ENCODE assay signal across 10 mouse cellular contexts in genomic region chr8:106437781-106438180, GRCm38 (mm10). TPM values are rescaled to one million over a fixed set of nuclear protein-coding genes. Genes with fewer than 3 reads are reported as not detected.
A peak's percentile ranks its signal among the peaks of the same experiment; 100 is the strongest.
DNase-seq lines count a peak whose midpoint lies in the region; ATAC-seq and TF ChIP-seq lines count a peak whose summit lies in the region.
"Had no signal": no experiment of that assay in that cellular context is flagged by ENCODE, and none has a peak within 500 bp of the region (broad histone marks: within the 10 kb centered on the region; RNA-seq: fewer than 3 reads in every experiment).

No protein-coding gene starts in this region.

- no peak overlapping the region for H3K4me3 ChIP-seq in forebrain, embryonic 11.5 days (ENCODE audit: low read depth, low read length)
- H3K4me3 ChIP-seq in forebrain, embryonic 10.5 days: no peak overlapping the region
- no peak overlapping the region for H3K4me3 ChIP-seq in limb, embryonic 14.5 days (replicated peaks; ENCODE audit: low read length)
- H3K4me3 ChIP-seq in limb, embryonic 10.5 days: no peak overlapping the region
- H3K4me3 ChIP-seq in stomach, postnatal 0 days (ENCODE audit: low read depth, low read length): no peak overlapping the region
- H3K4me3 ChIP-seq: hindbrain, embryonic 15.5 days; left cerebral cortex, adult 2 months had no signal

- TF ChIP-seq POLR2A in limb, embryonic 14.5 days (IDR thresholded peaks at IDR 0.05; ENCODE audit: borderline replicate concordance, extremely low read depth, insufficient read depth, insufficient read length): no peak

- no peaks in the 10 kb centered on the region for H3K9me3 ChIP-seq in forebrain, embryonic 11.5 days (ENCODE audit: control insufficient read depth, low read length)
- H3K9me3 ChIP-seq in forebrain, embryonic 10.5 days: no peaks in the 10 kb centered on the region
- H3K9me3 ChIP-seq in limb, embryonic 14.5 days (ENCODE audit: control insufficient read depth, low read length): no peaks in the 10 kb centered on the region
- H3K9me3 ChIP-seq in limb, embryonic 10.5 days (replicated peaks): no peaks in the 10 kb centered on the region
- no peaks in the 10 kb centered on the region for H3K9me3 ChIP-seq in stomach, postnatal 0 days (ENCODE audit: control insufficient read depth, low read length)
- H3K9me3 ChIP-seq: hindbrain, embryonic 15.5 days had no signal

- no peaks in the 10 kb centered on the region for H3K27me3 ChIP-seq in forebrain, embryonic 11.5 days (ENCODE audit: control insufficient read depth, insufficient read depth, low read length)
- peaks cover 5% of the 10 kb centered on the region; the same call in 1 of the 2 replicates for H3K27me3 ChIP-seq in forebrain, embryonic 10.5 days (ENCODE audit: poor library complexity, severe bottlenecking)
- H3K27me3 ChIP-seq in limb, embryonic 14.5 days (ENCODE audit: control insufficient read depth, insufficient read depth, low read length): peaks cover under 1% of the 10 kb centered on the region; the same call in 1 of the 2 replicates
- no peaks in the 10 kb centered on the region; the same call in 1 of the 2 replicates for H3K27me3 ChIP-seq in limb, embryonic 10.5 days (ENCODE audit: low read depth, poor library complexity, severe bottlenecking)
- no peaks in the 10 kb centered on the region for H3K27me3 ChIP-seq in stomach, postnatal 0 days (ENCODE audit: control insufficient read depth, insufficient read depth, low read length)
- H3K27me3 ChIP-seq: hindbrain, embryonic 15.5 days had no signal

- H3K36me3 ChIP-seq in forebrain, embryonic 11.5 days (ENCODE audit: control insufficient read depth, insufficient read depth, low read length): no peaks in the 10 kb centered on the region
- H3K36me3 ChIP-seq in forebrain, embryonic 10.5 days (replicated peaks): no peaks in the 10 kb centered on the region
- H3K36me3 ChIP-seq in limb, embryonic 14.5 days (ENCODE audit: control insufficient read depth, insufficient read depth, low read length): no peaks in the 10 kb centered on the region
- H3K36me3 ChIP-seq in limb, embryonic 10.5 days: no peaks in the 10 kb centered on the region
- H3K36me3 ChIP-seq in stomach, postnatal 0 days (ENCODE audit: control insufficient read depth, insufficient read depth, low read length): no peaks in the 10 kb centered on the region
- H3K36me3 ChIP-seq: hindbrain, embryonic 15.5 days had no signal

- peak; percentile 15 for DNase-seq in forebrain, embryonic 11.5 days (ENCODE audit: low spot score)
- DNase-seq in forebrain, embryonic 10.5 days (ENCODE audit: extremely low spot score, low spot score): no peak
- peak; percentile 20 for DNase-seq in limb, embryonic 14.5 days (ENCODE audit: low spot score)
- no peak for DNase-seq in limb, embryonic 10.5 days (ENCODE audit: low spot score)
- peak; percentile 35 to 65 for DNase-seq in kidney, postnatal 36 days
- peak; percentile 48 for DNase-seq in stomach, postnatal 0 days (ENCODE audit: low spot score)
- DNase-seq in right cerebral cortex, postnatal 4 days: no peak

- TF ChIP-seq EP300 in stomach, postnatal 0 days (optimal IDR thresholded peaks at IDR 0.05): no peak

- no peak for TF ChIP-seq CTCF in stomach, postnatal 0 days (IDR thresholded peaks at IDR 0.05; ENCODE audit: low read depth)

- H3K27ac ChIP-seq in forebrain, embryonic 11.5 days (ENCODE audit: low read depth, low read length): no peak overlapping the region
- H3K27ac ChIP-seq in forebrain, embryonic 10.5 days: no peak overlapping the region
- H3K27ac ChIP-seq in limb, embryonic 14.5 days (replicated peaks; ENCODE audit: low read depth, low read length): no peak overlapping the region
- no peak overlapping the region for H3K27ac ChIP-seq in limb, embryonic 10.5 days
- 0 out of 2 replicates have a peak overlapping the region, but pooled peaks have one; percentile 3 for H3K27ac ChIP-seq in stomach, postnatal 0 days (replicated peaks)
- H3K27ac ChIP-seq: hindbrain, embryonic 15.5 days; left cerebral cortex, adult 2 months had no signal

- no peak for ATAC-seq in forebrain, embryonic 11.5 days (replicated peaks; ENCODE audit: low FRiP score)
- ATAC-seq in limb, embryonic 14.5 days (ENCODE audit: low FRiP score, low read depth): no peak
- ATAC-seq in stomach, postnatal 0 days (ENCODE audit: low FRiP score, low TSS enrichment): peak; percentile 43; the same call in 1 of the 2 replicates
- no peak for ATAC-seq in granulocyte monocyte progenitor cell, adult 5-6 weeks (replicated peaks; ENCODE audit: poor library complexity, severe bottlenecking)

- 81% methylated on average over 3 of the region's 3 CpGs for WGBS in forebrain, embryonic 11.5 days
- WGBS in forebrain, embryonic 10.5 days: 85% methylated on average over 3 of the region's 3 CpGs
- 46% methylated on average over 3 of the region's 3 CpGs for WGBS in limb, embryonic 14.5 days
- 83% methylated on average over 3 of the region's 3 CpGs for WGBS in limb, embryonic 10.5 days
- WGBS in stomach, postnatal 0 days: 27% methylated on average over 3 of the region's 3 CpGs

- H3K4me2 ChIP-seq in forebrain, embryonic 11.5 days (ENCODE audit: low read depth, low read length, severe bottlenecking): no peak overlapping the region
- H3K4me2 ChIP-seq in limb, embryonic 14.5 days (replicated peaks; ENCODE audit: low read depth, low read length, severe bottlenecking): no peak overlapping the region
- H3K4me2 ChIP-seq in stomach, postnatal 0 days (replicated peaks; ENCODE audit: low read depth): no peak overlapping the region
- H3K4me2 ChIP-seq: hindbrain, embryonic 15.5 days had no signal

- no peak overlapping the region for H3K9ac ChIP-seq in forebrain, embryonic 11.5 days (ENCODE audit: low read length)
- no peak overlapping the region for H3K9ac ChIP-seq in limb, embryonic 14.5 days (ENCODE audit: low read depth, low read length, severe bottlenecking)
- no peak overlapping the region for H3K9ac ChIP-seq in stomach, postnatal 0 days (ENCODE audit: low read length)
- H3K9ac ChIP-seq: hindbrain, embryonic 15.5 days had no signal

- no peaks in the 10 kb centered on the region; the same call in 1 of the 2 replicates for H3K4me1 ChIP-seq in forebrain, embryonic 11.5 days (replicated peaks; ENCODE audit: control insufficient read depth, insufficient read depth, low read length)
- H3K4me1 ChIP-seq in forebrain, embryonic 10.5 days: no peaks in the 10 kb centered on the region; the same call in 1 of the 2 replicates
- no peaks in the 10 kb centered on the region for H3K4me1 ChIP-seq in limb, embryonic 14.5 days (ENCODE audit: control insufficient read depth, insufficient read depth, low read length)
- H3K4me1 ChIP-seq in limb, embryonic 10.5 days: peaks cover 11% of the 10 kb centered on the region; the same call in 1 of the 2 replicates
- 0 out of 2 replicates have a peak, but pooled peaks cover 2% of the 10 kb centered on the region for H3K4me1 ChIP-seq in stomach, postnatal 0 days (replicated peaks; ENCODE audit: control insufficient read depth, insufficient read depth)

RNA-seq across cellular contexts. Expression of gene Zfp90, which starts 22.7 kb away (rescaled TPM):
- polyA plus RNA-seq in forebrain, embryonic 11.5 days (2014; fragmentation: Nextera tagmentation; extraction: Ambion mirVana): 32.8 and 34.0 TPM in 2 replicates
- 22.3 and 24.5 TPM in 2 replicates for polyA plus RNA-seq in forebrain, embryonic 10.5 days (2016; fragmentation: Nextera tagmentation; extraction: Ambion mirVana)
- 15.2 and 19.7 TPM in 2 replicates for polyA plus RNA-seq in limb, embryonic 14.5 days (2012; rRNA removed)
- 20.6 and 26.5 TPM in 2 replicates for polyA plus RNA-seq in limb, embryonic 14.5 days (2014; fragmentation: Nextera tagmentation; extraction: Ambion mirVana)
- 21.6 and 28.7 TPM in 2 replicates for polyA plus RNA-seq in limb, embryonic 10.5 days (2016; fragmentation: Nextera tagmentation; extraction: Ambion mirVana)
- 8.6 and 8.8 TPM in 2 replicates for polyA plus RNA-seq in stomach, postnatal 0 days (2015; fragmentation: Nextera tagmentation; extraction: Ambion mirVana)
- 6.7 and 9.2 TPM in 2 replicates for total RNA-seq in granulocyte monocyte progenitor cell, adult 5-6 weeks (2014; fragmentation: Nextera tagmentation)
- total RNA-seq in granulocyte monocyte progenitor cell, adult 5-6 weeks (2017): 6.0 and 7.8 TPM in 2 replicates

Comparison
In these comparisons a context has a peak if more than half of its experiments do, and no peak if none do; other contexts are left out.
1. DNase-seq: peak in forebrain, embryonic 11.5 days (single experiment), limb, embryonic 14.5 days (single experiment), kidney, postnatal 36 days (2 of 2) and stomach, postnatal 0 days (single experiment); none in forebrain, embryonic 10.5 days (single experiment), limb, embryonic 10.5 days (single experiment) and right cerebral cortex, postnatal 4 days (single experiment).